Mouse (Mus musculus): Measurements from ENCODE around the gene Cep63. TPM values are rescaled to one million over a fixed set of nuclear protein-coding genes. Genes with fewer than 3 reads are reported as not detected.

The Cep63 gene
- total RNA-seq, 2 experiments from 2014 or later = 31.1 TPM

DNA sequence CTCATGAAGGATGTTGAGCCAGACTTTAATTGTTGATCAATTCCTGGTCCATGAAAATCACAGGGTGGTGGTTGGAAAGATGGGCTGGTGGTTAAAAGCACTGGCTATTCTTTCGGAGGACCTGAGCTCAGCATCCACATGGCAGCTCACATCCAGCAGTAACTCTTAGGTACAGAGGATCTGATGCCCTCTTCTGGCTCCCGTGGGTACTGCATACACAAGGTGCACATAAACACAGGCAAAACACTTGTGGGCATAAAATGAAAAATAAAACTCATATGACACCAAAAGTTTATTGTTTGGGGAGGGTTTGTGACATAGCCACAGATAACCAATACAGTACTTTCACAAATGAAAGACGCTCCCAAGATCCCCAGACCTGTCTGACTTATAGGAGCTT is 67.9 kb downstream of the Cep63 start:
- no peak for DNase-seq

- DNase-seq = no peak
Measured at GRCm38 (mm10) chr9:102553781-102554180, 72.6 kb downstream of the Cep63 start.

DNA sequence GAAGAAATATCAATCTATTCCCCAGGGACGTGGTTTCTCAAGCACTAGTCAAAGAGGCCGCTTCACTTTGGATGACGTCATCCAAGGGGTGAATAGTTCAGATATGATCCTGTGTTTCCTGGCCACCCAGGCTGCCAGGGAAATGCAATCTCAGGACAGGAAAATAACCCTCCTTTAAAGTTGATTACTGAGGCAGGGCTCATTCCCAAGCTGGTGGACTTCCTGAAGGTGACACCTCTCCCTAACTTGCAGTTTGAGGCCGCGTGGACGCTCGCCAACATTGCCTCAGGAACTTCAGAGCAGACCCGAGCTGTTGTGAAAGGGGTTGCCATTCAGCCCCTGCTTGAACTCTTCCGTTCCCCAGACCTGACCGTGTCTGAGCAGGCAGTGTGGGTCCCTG is 74.6 kb downstream of the Cep63 start:
- DNase-seq = no peak

- DNase-seq = no peak
Measured at GRCm38 (mm10) chr9:102549211-102549610, 77.1 kb downstream of the Cep63 start.

GRCm38 (mm10) chr9:102547028-102547354 is 79.3 kb downstream of the Cep63 start:
- DNase-seq = no peak

GRCm38 (mm10) chr9:102546256-102547027 is 79.9 kb downstream of the Cep63 start:
- DNase-seq = no peak

- DNase-seq = no peak
Measured at GRCm38 (mm10) chr9:102545406-102546255, 80.7 kb downstream of the Cep63 start.

GRCm38 (mm10) chr9:102544773-102545366 is 81.5 kb downstream of the Cep63 start:
- peak; percentile 90 for DNase-seq

GRCm38 (mm10) chr9:102544116-102544772 is 82.1 kb downstream of the Cep63 start:
- no peak for DNase-seq

- no peak for DNase-seq
Measured at GRCm38 (mm10) chr9:102543761-102544115, 82.6 kb downstream of the Cep63 start.

DNA sequence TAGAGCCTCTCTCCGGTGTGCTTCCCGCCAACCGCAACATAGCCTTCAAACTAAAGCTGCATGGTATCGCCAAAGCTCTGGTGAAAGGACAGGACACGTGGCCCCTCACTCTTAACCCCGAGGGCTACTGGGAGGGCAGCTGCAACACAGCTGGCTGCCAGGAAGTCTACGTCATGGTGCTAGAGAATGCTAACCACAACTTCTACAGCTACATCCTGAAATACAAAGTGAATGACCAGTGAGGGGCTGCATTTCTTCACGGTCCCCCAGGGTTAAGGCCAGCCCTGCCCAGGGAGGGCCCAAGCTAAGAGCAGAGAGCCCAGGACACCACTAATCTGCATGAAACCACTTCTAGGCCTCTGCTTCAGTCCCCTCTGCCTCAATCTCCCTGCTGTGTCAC is 83.8 kb downstream of the Cep63 start:
- DNase-seq = no peak

DNA sequence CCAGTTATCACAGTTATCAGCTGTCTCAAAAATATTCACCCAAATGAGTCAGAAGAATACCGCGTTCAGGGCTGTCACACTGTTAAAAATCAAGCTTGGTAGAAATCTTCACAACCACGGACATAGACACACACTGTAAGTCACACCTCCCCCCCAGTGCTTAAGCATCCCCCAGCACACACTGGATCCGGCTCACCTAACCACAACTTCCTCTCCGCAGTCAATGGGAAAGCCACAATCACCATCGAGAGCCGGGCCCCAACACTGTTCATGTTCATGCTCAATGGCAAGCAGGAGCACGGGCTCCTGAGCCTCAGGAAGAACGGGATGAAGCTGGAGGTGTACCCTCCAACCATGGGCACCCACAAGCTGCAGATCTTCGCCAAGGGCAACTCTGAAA is 84.7 kb downstream of the Cep63 start:
- DNase-seq = no peak

- no peak for DNase-seq
Measured at GRCm38 (mm10) chr9:102539699-102540098, 86.6 kb downstream of the Cep63 start.

- no peak for DNase-seq
Measured at GRCm38 (mm10) chr9:102536968-102537367, 89.4 kb downstream of the Cep63 start.

Other genes starting within 250 kb of the Cep63 start
- 1 to 10 TPM; 1.3 to 6.9 TPM for gene Ky, start 120.8 kb downstream of the Cep63 start, total RNA-seq (2021)
- gene Anapc13, start 238 bp downstream of the Cep63 start, total RNA-seq (2021) = 100 to 1,000 TPM; 291 to 319 TPM
- gene Amotl2, start 90.1 kb upstream of the Cep63 start, total RNA-seq (2021) = 100 to 1,000 TPM; 101 to 154 TPM
- 10 to 100 TPM; 53.2 to 55.4 TPM for gene Ryk, start 208.4 kb upstream of the Cep63 start, total RNA-seq (2021)